Mouse (Mus musculus) midbrain, embryonic 12.5 days (tissue): Measurements from ENCODE around the gene Rere. TPM values are rescaled to one million over a fixed set of nuclear protein-coding genes. Genes with fewer than 3 reads are reported as not detected.

ENCODE experiments used
- ATAC-seq: fragments of 200-750 bp; cut with Nextera tagmentation; 2 replicates; pipeline ENCODE4 v1.8.0; 2017; ENCODE audit warnings: low read depth, moderate TSS enrichment, moderate library complexity; ENCODE audit not compliant: low FRiP score
- H3K27ac ChIP-seq: fragments of 300-500 bp; sonication (generic); replicated peaks from 2 replicates; pipeline ENCODE4 v1.5.1; 2016; ENCODE audit warnings: mild to moderate bottlenecking
- H3K27me3 ChIP-seq: fragments of 300-500 bp; sonication (generic); 2 replicates; pipeline ENCODE4 v1.6.1; 2016; ENCODE audit warnings: mild to moderate bottlenecking
- H3K36me3 ChIP-seq: fragments of 300-500 bp; sonication (generic); 2 replicates; pipeline ENCODE4 v1.6.1; 2016
- H3K4me1 ChIP-seq: fragments of 300-500 bp; sonication (generic); 2 replicates; pipeline ENCODE4 v1.6.1; 2016
- H3K4me2 ChIP-seq: fragments of 300-500 bp; sonication (generic); replicated peaks from 2 replicates; pipeline ENCODE4 v1.6.1; 2016; ENCODE audit warnings: mild to moderate bottlenecking, moderate library complexity
- H3K4me3 ChIP-seq: fragments of 300-500 bp; sonication (generic); 2 replicates; pipeline ENCODE4 v1.5.1; 2016; ENCODE audit warnings: mild to moderate bottlenecking
- H3K9ac ChIP-seq: fragments of 300-500 bp; sonication (generic); replicated peaks from 2 replicates; pipeline ENCODE4 v1.6.1; 2016; ENCODE audit warnings: mild to moderate bottlenecking, moderate library complexity
- H3K9me3 ChIP-seq: fragments of 300-500 bp; sonication (generic); 2 replicates; pipeline ENCODE4 v1.6.1; 2016; ENCODE audit warnings: mild to moderate bottlenecking
- WGBS: fragments of 180-500 bp; shearing (Covaris S2); methylation state at CpG from one replicate; pipeline ENCODE4 v1.1.7; 2016; 5-methylcytosine and 5-hydroxymethylcytosine counted together
- polyA plus RNA-seq: library from polyadenylated mRNA; unstranded; fragments of >200 nt; fragmentation: Nextera tagmentation; extraction: Ambion mirVana; gene quantifications from 2 replicates; pipeline ENCODE4 v1.2.1, GENCODE M21; 2016

The Rere gene
- polyA plus RNA-seq, 1 experiment from 2014 or later: 50.7 TPM

GRCm38 (mm10) chr4:150379313-150379712 is 97.9 kb downstream of the Rere start:
- H3K4me3 ChIP-seq: no peak overlapping the region
- no peaks in the 10 kb centered on the region for H3K36me3 ChIP-seq
- no peaks in the 10 kb centered on the region for H3K27me3 ChIP-seq
- H3K4me1 ChIP-seq: peaks cover 50% of the 10 kb centered on the region
- no peak overlapping the region for H3K9ac ChIP-seq
- no peak overlapping the region for H3K27ac ChIP-seq
- H3K4me2 ChIP-seq: no peak overlapping the region
- 76% methylated on average over 6 of the region's 6 CpGs for WGBS
- ATAC-seq: no peak
- no peaks in the 10 kb centered on the region for H3K9me3 ChIP-seq

GRCm38 (mm10) chr4:150379772-150380171 is 98.3 kb downstream of the Rere start:
- Histone ChIP-seq H3K4me1 (peaks cover 49% of the 10 kb centered on the region), H3K4me3 (no peak overlapping the region), H3K4me2 (no peak overlapping the region), H3K9me3 (no peaks in the 10 kb centered on the region), H3K27ac (no peak overlapping the region), H3K36me3 (no peaks in the 10 kb centered on the region), H3K9ac (no peak overlapping the region), H3K27me3 (no peaks in the 10 kb centered on the region)
- 74% methylated on average over 2 of the region's 2 CpGs for WGBS
- no peak for ATAC-seq

GRCm38 (mm10) chr4:150380273-150380672 is 98.8 kb downstream of the Rere start:
- Histone ChIP-seq H3K4me3 (no peak overlapping the region), H3K4me1 (peaks cover 49% of the 10 kb centered on the region), H3K27ac (no peak overlapping the region), H3K9ac (no peak overlapping the region), H3K4me2 (no peak overlapping the region), H3K36me3 (no peaks in the 10 kb centered on the region), H3K27me3 (no peaks in the 10 kb centered on the region), H3K9me3 (no peaks in the 10 kb centered on the region)
- 73% methylated on average over 5 of the region's 5 CpGs for WGBS
- no peak for ATAC-seq

GRCm38 (mm10) chr4:150382504-150382903 is 101.1 kb downstream of the Rere start:
- Histone ChIP-seq H3K36me3 (no peaks in the 10 kb centered on the region), H3K4me1 (peaks cover 43% of the 10 kb centered on the region), H3K9me3 (no peaks in the 10 kb centered on the region), H3K27ac (no peak overlapping the region), H3K4me2 (no peak overlapping the region), H3K9ac (no peak overlapping the region), H3K27me3 (no peaks in the 10 kb centered on the region), H3K4me3 (no peak overlapping the region)
- 87% methylated on average over 3 of the region's 3 CpGs for WGBS
- ATAC-seq: no peak

- H3K9ac ChIP-seq: no peak overlapping the region
- no peaks in the 10 kb centered on the region for H3K9me3 ChIP-seq
- no peak for ATAC-seq
- peaks cover 40% of the 10 kb centered on the region for H3K4me1 ChIP-seq
- WGBS: 61% methylated on average over 8 of the region's 8 CpGs
- no peaks in the 10 kb centered on the region for H3K27me3 ChIP-seq
- no peaks in the 10 kb centered on the region for H3K36me3 ChIP-seq
- no peak overlapping the region for H3K4me3 ChIP-seq
- H3K27ac ChIP-seq: no peak overlapping the region; the same call in 1 of the 2 replicates
- H3K4me2 ChIP-seq: no peak overlapping the region
Measured at GRCm38 (mm10) chr4:150384405-150384804, 103.0 kb downstream of the Rere start.

- Histone ChIP-seq H3K4me2 (no peak overlapping the region), H3K4me1 (peaks cover 37% of the 10 kb centered on the region), H3K4me3 (no peak overlapping the region), H3K36me3 (0 out of 2 replicates have a peak, but pooled peaks cover 2% of the 10 kb centered on the region), H3K27me3 (no peaks in the 10 kb centered on the region), H3K9ac (no peak overlapping the region), H3K27ac (no peak overlapping the region), H3K9me3 (no peaks in the 10 kb centered on the region)
- ATAC-seq: no peak
- 86% methylated on average over 3 of the region's 3 CpGs for WGBS
Measured at GRCm38 (mm10) chr4:150384899-150385298, 103.5 kb downstream of the Rere start.

DNA sequence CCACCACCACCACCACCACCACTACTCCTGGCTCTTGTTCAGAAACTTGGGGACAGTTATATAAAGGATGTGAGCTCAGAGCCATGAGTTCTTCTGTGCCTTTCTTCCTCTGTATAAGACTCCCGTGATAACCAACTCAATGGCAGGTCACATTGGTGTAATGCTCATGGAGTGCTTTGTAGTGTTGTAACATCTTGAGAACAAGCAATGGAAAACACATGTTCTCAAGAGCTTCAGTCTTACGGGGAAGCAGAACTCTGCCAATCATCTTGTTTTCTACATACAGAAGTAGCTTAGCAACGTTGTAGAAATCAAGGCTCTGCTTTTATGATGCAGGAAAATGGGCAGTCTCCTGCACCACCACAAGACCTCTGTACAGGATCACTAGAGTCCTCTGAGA is 107.1 kb downstream of the Rere start:
- 84% methylated on average over 3 of the region's 3 CpGs for WGBS
- Histone ChIP-seq H3K27me3 (no peaks in the 10 kb centered on the region), H3K36me3 (0 out of 2 replicates have a peak, but pooled peaks cover 2% of the 10 kb centered on the region), H3K4me2 (no peak overlapping the region), H3K4me3 (no peak overlapping the region), H3K9ac (no peak overlapping the region), H3K9me3 (no peaks in the 10 kb centered on the region), H3K27ac (no peak overlapping the region; the same call in 1 of the 2 replicates), H3K4me1 (peaks cover 30% of the 10 kb centered on the region)
- ATAC-seq: no peak

DNA sequence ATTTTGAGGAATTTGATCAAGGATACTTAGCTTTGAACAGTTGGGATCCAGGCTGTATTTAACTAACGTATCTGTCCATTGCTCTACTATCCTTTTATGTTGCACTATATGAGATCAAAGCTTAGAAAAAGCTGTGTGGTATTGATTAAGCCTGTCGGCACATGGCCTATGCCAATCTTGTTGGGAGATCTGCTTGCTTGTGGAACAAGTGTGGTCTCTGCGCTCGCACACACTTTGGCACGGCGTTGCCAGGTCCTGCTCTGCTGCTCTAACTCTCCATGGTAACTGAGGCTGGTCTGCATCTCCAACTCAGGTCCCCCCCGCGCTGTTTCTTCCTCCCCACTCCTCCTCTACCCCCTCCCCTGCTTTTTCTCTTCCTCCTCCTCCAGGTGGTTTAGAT is 112.2 kb downstream of the Rere start:
- no peak for ATAC-seq
- Histone ChIP-seq H3K9ac (no peak overlapping the region), H3K4me1 (peaks cover 61% of the 10 kb centered on the region), H3K4me2 (no peak overlapping the region), H3K27me3 (no peaks in the 10 kb centered on the region), H3K36me3 (0 out of 2 replicates have a peak, but pooled peaks cover 2% of the 10 kb centered on the region), H3K27ac (no peak overlapping the region), H3K4me3 (no peak overlapping the region), H3K9me3 (no peaks in the 10 kb centered on the region)
- WGBS: 60% methylated on average over 8 of the region's 8 CpGs

- peaks cover 65% of the 10 kb centered on the region for H3K4me1 ChIP-seq
- no peaks in the 10 kb centered on the region for H3K9me3 ChIP-seq
- 0 out of 2 replicates have a peak, but pooled peaks cover 2% of the 10 kb centered on the region for H3K36me3 ChIP-seq
- no peak overlapping the region for H3K4me2 ChIP-seq
- H3K9ac ChIP-seq: no peak overlapping the region
- H3K4me3 ChIP-seq: no peak overlapping the region
- ATAC-seq: no peak
- WGBS: 83% methylated on average over 4 of the region's 4 CpGs
- no peaks in the 10 kb centered on the region for H3K27me3 ChIP-seq
- H3K27ac ChIP-seq: no peak overlapping the region
Measured at GRCm38 (mm10) chr4:150394091-150394490, 112.6 kb downstream of the Rere start.

DNA sequence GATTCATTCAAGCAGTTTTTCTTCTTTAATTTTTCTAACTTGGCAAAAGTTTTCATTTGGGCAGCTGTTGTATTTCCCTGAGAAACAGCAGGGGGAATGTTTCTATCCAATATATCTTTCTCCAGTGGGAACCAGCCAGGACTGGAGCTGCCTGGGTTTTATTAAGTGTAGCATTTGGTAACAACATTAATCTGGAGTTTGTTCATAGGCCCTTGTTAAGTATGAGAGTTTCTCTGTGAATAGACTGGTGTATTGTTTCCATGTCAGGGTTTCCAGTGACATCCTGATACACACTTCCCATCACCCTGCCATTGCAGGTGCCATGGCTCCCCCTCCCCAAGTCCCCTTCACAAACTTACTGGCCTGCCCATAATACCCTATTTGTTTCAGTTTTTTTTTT is 114.9 kb downstream of the Rere start:
- peak overlapping the region; percentile 82 for H3K27ac ChIP-seq
- peaks cover 71% of the 10 kb centered on the region for H3K4me1 ChIP-seq
- H3K4me3 ChIP-seq: no peak overlapping the region
- no peaks in the 10 kb centered on the region for H3K36me3 ChIP-seq
- no peaks in the 10 kb centered on the region for H3K27me3 ChIP-seq
- no peak overlapping the region for H3K9ac ChIP-seq
- no peaks in the 10 kb centered on the region for H3K9me3 ChIP-seq
- H3K4me2 ChIP-seq: peak overlapping the region; percentile 17
- ATAC-seq: no peak

- H3K4me2 ChIP-seq: peak overlapping the region; percentile 17
- no peak for ATAC-seq
- WGBS: 23% methylated on average over 13 of the region's 13 CpGs
- no peaks in the 10 kb centered on the region for H3K36me3 ChIP-seq
- no peaks in the 10 kb centered on the region for H3K9me3 ChIP-seq
- peak overlapping the region; percentile 82 for H3K27ac ChIP-seq
- H3K4me1 ChIP-seq: peaks cover 77% of the 10 kb centered on the region
- H3K9ac ChIP-seq: no peak overlapping the region; the same call in 1 of the 2 replicates
- no peak overlapping the region for H3K4me3 ChIP-seq
- H3K27me3 ChIP-seq: no peaks in the 10 kb centered on the region
Measured at GRCm38 (mm10) chr4:150396826-150397620, 115.6 kb downstream of the Rere start.

DNA sequence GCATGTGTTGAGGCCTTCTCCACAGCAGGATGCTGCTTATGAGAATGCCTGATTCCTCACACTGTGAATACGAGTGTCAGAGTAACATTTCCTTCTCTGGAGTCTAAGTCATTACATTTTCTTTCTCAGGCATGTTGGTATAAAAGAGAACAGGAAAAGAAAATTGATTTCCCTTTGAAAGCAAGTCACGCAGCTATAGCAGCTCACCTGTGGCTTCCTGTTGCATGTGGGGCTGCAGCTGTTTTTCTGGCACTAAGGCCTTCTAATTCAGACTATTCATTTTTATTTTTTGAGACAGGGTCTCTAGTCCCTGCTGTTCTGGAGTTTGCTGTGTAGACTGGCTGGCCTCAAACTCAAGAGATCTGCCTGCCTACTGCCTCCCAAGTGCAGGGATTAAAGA is 117.6 kb downstream of the Rere start:
- peak overlapping the region; percentile 35; the same call in 1 of the 2 replicates for H3K27ac ChIP-seq

More for the DNA sequence above, 117.6 kb downstream of the Rere start:
- Histone ChIP-seq H3K9me3 (no peaks in the 10 kb centered on the region), H3K4me2 (no peak overlapping the region), H3K27me3 (no peaks in the 10 kb centered on the region), H3K9ac (no peak overlapping the region), H3K4me3 (no peak overlapping the region), H3K4me1 (peaks cover 79% of the 10 kb centered on the region), H3K36me3 (no peaks in the 10 kb centered on the region)
- 37% methylated on average over 2 of the region's 2 CpGs for WGBS
- ATAC-seq: no peak
